Mouse (Mus musculus): ENCODE results near the gene Fam53b.

Fam53b gene

DNA sequence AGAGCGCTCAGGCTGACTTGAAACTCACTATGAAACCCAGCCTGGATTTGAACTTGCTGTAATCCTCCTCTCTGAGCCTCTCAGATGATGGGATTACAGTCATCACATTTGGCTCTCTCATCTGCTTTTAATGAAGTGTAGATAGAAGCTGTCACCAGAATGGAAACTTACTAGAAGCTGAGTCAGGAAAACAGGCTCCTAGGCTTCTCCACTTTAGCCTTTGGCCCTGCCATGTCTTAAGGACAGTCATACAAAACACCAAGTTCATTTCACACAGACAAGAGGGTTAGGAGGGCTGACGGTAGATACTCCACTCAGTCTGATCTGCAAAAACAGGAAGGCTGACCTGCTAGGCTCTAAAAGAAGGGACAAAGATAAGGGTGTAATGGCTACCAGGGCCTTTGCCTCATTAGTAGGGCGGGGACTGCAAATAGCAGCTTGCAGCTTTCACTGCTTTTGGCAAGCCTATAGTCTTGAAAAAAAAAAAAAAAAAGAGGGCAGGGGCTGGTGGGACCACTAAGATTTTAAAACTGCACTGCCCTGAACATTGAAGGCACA, 48.0 kb downstream of the Fam53b start:
- DNase-seq (ENCODE audit: low spot score) = no peak

DNA sequence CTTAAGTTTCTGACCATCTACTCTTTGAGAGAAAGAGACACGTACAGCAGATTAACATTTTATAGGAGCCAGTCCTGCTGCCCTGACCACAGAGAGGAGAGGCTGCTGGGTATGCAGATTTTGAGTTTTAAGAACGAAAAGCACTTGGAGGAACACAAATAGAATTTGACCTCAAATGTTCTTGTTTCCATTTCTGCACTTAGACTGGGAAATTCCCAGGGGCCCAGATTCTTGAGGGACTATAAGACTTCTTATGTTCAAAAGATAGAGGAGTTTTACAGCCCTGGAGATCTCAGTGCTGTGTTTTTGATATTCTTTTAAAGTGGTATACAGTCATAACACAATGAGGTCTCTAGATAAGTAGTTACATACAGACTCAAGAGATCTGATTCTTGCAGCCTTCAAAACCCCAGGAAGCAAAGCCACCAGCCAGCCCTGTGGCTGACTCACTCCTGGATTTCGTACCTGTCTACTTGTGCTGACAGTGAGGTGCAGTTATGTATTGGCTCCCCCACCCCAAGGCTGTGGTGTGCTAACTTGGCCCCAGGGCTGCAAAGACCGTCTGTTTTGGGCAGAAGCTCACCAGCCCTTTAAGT, 48.7 kb downstream of the Fam53b start:
- DNase-seq (ENCODE audit: low spot score) = no peak

DNA sequence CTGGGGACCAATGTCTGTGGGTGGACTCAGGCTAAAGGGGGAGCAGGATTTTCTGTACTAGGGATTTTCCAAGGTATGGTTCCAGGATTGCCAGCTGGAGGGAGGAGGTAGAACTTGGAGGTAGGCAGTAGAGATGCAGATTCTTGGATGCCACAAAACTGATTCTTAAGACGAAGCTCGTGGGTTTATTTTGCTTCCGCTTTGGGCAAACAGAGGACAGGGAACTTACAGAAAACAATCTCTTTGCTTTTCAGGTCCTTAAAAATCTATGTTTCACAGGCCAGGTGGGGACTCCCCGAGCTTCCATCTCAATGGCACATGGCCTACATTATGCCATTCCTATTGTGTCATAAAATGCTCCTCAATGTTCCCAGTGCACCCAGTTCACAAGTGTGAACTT, 49.4 kb downstream of the Fam53b start:
- no peak for DNase-seq (ENCODE audit: low spot score)

DNA sequence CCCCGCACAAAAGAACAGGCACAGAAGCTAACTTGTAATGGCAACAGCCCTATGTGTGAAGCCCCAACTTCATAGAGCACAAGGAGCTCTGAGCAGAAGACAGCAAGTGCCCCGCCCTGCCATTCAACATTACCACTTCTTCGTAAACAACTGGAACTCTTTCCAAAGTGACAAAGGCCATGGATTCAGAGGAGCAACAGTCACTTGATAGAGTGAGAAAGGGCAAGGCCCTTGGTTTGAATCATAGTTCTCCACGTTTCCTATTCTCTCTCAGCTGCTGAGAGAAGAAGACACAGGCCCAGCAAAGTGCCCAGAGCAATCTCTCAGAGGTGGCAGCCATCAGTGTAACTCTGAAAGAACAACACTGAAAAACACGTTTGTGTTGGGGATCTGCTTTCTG, 49.8 kb downstream of the Fam53b start:
- no peak for DNase-seq (ENCODE audit: low spot score)

DNA sequence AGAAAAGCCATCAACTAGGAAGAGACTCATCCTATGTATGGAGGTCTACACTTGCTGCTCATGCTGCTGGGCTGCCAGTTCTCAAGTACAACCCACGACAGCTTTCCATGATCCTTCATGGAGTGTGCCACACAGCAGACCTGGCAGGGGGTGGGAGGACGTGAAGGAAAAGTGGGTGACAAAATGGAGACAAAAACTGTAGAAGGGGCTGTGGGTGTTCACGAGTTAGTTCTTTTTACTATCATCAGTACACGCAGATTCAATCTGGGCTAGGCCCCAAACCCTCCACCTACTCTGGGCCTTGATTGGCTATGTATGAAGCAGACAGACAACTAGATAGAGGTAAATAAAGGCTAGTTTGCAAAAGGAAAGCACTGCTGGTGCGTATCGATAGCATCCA, 50.3 kb downstream of the Fam53b start:
- no peak for DNase-seq (ENCODE audit: low spot score)

DNA sequence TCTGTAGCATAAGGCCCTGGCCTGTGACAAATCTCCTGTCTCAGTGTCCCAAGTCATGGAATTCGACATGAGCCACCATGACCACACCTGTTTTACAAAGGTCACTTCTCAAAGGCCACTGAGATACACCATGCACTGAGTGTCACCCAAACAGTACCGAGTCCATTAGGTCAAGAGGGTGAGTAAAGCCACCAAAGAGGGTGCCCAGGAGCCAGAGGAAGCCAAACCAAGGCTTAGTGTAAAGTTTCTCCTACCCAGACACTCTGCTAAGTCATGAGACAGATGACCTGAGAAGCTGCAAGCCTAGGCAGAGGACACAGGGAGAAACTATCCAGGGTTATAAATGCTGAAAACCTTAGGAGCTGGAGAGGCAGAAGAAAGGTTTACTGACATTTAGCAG, 52.3 kb downstream of the Fam53b start:
- no peak for DNase-seq (ENCODE audit: low spot score)

DNA sequence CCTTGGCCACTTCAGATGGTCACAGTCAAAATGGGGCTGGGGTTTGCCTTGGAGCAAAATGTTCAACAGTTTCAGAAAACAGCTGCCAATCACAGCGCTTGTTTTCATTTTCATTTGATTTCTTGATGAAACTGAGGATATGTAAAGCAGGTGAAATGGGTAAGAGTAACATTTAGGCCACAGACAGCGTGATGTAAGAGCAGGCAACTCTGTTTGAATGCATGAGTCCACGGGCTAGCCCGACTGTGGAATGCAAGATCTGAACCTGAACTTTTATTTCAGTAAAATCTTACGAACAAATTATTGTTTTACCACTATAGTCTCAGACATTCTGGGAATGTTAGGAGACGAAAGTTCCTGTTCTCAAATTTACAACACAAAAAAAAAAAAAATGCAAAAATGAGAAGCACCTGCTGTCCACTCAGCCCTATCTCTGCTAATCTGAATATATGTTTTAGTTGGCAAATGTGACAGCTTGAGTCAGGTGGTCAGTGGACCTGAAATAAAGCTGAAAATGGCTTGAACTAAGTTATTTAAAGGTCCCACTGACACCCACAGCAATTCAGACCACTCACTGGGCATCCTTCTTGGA, 53.0 kb downstream of the Fam53b start:
- no peak for DNase-seq (ENCODE audit: low spot score)

DNA sequence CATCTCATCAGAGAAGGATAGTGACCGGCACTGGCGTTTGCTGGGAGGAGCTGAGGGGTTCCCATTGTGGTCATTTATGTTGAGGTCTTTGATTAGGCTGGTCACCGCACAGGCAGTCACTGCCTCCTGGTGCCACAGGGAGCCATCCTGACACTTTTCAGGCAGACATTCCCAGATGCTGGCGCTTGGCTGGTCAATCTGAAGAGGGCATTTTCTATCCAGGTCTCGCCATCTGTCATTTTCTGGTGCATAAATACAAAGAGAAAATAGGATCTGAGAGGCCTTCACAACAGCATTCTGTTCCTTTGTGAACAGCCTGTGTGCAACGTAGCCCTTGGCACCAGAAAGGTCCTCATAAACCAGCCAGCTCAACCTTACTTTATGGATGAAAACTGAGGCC, 53.8 kb downstream of the Fam53b start:
- no peak for DNase-seq (ENCODE audit: low spot score)

DNA sequence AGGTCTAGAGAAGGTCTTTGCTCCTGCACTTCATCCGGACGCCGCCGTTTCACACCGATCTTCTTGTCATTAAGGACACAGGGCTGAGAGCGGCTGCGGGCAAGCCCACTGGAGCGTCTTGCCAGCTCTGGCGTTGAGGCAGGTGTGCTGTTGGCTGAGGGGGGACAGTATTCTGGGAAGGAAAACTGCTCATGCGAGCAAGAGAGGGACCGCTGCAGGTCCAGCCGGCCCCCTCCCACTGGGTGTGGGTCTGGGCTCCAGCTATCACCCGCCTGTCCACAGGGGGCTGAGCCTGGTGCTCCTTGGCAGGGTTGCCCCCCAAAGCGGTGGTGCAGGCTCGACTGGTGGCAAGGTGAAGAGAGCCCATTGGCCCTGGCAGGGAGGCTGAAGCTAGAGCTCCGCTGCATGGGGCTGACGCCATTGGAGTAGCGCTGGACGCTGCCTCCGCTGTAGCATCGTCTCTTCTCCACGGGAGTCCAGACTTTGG, 54.2 kb downstream of the Fam53b start:
- no peak for DNase-seq (ENCODE audit: low spot score)

DNA sequence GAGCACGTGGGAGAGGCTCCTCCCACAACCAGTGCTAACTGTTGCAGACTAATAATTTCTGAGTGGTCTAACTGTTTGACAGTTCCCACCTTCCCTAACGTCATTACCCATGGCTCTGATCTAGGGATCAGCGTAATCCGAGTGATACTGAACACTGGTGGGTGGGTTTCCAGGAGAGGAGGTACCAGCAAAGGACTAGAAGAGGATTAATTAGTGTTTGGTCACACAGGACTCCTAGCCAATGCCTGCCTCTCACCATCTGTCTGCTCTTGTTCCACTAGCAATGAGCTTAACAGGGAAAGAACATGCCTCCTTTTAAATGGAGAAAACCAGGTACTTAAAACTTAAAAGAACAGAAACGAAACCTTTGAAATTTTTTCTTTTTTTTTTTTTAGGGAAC, 54.8 kb downstream of the Fam53b start:
- DNase-seq (ENCODE audit: low spot score) = no peak

DNA sequence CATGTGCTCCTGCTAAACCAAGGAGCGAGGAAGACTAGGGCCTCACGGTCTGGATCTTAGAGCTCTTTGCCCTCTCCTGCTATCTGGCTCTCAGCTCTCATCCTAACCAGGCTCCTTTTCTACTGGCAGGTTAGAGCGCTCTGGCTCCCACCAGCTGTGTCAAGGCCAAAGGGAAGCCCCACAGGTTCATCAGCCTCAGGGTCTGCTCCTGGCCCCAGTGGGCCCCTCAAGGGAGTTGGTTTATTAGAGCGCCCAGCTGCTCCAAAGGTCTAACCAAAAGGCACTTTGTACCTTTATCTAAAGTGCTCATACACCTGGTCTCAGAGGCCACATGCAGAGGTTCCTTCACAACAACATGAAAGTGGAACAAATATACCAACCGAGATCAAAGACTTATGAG, 57.4 kb downstream of the Fam53b start:
- DNase-seq (ENCODE audit: low spot score) = no peak

DNA sequence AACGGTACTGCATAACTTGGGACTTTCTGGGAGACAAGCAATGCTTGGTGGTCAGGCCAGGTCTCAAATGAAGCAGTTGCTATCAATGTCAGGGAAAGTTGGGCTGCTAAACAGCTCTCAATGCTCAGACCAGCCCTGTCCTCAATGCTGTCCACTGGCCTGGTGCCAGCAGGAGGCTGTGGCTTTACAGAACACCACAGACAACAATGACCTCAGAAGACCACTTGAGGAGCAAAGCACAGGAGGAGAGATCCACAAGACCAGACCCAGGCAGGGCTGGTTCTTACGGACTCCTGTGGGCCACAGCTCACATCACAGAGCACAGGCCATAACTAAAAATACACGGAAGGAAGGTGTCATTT, 59.3 kb downstream of the Fam53b start:
- no peak for DNase-seq (ENCODE audit: low spot score)

DNA sequence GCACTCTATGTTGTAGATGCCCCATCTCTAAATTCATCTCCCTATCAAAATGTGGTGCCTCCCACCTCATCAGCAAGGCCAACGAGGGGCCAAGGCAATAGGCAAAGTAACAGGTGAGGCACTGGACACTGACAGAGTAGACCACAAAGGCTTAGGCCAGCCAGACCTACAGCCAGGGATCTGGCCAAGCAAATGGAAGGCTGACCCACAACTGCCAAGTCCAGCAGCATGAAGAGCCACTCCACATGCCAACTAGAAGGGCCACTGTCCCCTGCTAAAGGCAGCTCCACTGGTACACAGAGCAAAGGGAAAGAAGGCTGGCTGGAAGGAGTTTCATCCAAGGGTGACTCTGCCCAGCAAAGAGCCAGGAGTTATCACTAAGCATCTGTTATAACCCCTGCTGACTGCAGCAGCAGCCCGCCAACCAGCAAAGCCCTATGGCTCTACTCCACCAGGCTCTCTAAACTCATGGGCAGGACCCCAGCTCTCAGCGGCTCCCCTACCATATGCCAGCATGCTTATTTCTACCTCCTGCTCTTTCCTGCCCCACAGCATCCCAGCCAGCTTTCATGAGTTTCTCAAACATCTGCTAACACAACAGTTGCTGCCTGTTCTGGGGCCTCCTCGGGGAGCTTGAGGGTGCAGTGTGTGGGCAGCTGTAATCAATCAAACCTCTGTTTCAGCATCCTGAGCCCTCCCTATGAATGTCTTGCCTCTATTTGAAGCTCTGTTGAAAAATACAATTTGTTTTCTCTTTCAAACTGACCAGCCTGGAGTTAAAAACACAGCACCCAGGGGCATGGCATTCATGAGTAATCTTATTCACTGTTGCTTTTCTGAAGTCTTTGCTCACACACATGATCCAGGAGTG, 59.9 kb downstream of the Fam53b start:
- DNase-seq (ENCODE audit: low spot score) = no peak

DNA sequence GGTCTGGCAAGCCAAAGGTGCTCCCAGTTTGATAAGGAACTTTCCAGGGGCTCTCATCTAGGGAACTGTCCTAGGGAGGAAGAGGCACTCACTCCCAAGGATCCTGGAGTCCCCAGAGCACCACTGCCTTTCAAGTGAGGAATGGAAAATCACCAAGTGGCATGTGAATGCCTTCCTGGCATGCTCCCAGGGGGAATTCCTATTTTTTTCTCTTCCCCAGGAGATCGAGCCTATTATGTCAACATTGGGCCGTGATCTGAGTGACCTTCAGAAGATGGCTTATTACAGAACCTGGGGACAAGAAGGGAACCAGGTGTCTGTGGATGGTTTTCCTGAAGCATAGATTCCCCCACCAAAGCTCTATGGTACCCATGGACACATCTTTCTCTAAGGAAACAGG, 62.0 kb downstream of the Fam53b start:
- no peak for DNase-seq (ENCODE audit: low spot score)

DNA sequence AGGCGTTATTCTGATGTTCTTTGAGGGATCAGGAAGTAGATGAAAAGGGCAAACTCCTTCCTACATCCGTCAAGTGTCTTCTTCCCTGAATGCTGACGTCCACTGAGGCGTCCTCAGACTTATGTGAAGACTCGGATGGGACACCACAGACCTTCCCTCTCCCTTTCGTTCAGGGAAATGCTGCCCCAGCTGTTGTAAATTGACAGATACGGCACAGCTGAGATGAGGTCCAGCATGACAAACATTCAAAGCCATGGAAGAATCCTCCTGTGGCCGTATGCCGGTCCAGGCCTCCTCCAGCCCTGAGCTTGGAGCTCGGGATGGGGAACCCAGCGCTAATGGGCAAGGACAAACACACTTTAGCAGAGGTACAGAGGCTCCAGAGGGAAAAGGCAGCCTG, 64.2 kb downstream of the Fam53b start:
- DNase-seq (ENCODE audit: low spot score) = no peak

DNA sequence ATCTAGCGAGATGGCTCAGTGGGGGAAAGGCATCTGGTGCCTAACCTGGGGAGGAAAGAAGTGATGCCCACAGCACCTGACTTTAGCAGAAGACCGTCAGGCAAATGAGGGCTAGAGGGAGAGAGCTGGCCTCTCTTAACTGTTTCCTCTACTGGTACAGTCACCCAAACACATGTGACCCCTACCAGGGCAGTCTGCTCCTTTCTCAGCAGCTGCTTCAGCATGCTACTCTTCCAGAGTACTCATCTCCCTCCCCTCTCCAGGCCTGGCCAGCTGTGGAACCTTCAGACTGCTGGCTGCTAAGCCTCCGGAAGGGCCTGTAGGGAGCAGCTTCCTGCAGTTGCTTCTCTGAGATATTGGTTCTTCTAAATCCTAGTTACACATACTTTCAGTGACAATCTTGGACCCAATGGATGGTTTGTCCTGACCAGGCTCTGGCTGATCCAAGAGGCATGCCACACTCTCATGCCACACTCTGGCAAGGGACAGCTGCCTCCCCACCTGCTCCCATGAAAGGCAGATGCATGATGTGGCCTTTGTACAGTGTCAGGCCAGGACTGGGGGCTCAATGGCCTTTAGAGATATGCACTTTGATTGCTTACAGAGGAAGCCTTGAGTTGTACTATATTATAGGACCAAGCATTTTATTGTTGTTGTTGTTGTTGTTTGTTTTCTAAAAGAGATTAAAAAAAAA, 65.5 kb downstream of the Fam53b start:
- DNase-seq (ENCODE audit: low spot score) = no peak

DNA sequence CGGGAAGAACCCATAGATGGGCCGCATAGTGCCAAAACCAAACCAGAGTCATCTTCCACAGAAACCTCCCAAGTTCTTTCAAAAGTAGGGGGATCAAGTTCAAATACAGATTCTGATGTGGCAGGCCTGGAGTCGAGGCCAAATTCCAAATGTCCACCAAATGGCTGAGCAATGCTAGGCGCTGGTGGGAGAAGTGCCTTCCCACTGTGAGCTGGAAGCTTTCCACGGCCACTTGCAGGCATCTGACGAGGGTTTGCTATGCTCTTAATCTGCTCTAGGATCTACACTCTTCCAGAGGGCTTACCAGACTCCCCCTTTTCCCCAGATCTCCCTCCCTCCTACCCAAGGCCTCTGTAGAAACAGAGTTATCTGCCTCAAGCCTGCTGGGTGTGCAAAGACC, 66.6 kb downstream of the Fam53b start:
- DNase-seq (ENCODE audit: low spot score) = no peak

DNA sequence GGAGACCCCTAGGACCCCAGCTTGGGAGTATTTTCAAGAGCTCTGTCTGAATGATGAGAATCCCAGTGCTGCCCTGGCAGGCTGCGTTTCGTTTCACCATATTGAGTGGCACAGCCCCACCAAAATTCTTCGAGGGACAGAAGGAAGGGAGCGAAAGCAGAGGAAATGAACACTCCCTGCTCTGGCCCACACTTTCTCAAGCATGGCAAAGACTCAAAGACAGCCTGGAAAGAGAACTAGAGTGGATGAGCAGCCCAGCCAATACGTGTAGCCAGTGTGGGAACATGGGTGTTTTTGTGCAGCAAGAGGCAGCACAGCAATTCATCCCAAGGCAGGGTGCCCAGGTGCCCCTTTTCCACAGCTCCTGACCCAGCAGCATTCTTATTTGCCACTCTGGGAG, 70.8 kb downstream of the Fam53b start:
- no peak for DNase-seq (ENCODE audit: low spot score)

DNA sequence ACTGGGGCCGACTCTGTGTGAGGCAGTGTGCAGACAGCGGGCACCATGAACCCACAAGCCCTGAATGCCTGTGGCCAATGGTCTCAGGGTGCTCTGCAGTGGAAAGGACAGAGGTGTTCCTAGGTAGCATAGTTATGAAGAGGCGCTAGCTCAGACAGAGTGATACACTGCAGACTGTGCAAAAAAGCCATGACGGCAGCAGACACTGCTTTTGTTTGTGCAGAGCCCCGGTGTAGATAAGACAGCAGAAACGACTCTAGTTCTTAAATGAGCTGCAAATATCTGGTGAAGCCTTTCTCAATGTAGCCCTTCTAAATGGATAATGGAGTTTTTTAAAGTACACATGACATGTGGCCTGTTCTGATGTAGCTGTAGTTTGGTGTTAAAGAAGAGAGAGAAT, 73.9 kb downstream of the Fam53b start:
- DNase-seq (ENCODE audit: low spot score) = no peak

DNA sequence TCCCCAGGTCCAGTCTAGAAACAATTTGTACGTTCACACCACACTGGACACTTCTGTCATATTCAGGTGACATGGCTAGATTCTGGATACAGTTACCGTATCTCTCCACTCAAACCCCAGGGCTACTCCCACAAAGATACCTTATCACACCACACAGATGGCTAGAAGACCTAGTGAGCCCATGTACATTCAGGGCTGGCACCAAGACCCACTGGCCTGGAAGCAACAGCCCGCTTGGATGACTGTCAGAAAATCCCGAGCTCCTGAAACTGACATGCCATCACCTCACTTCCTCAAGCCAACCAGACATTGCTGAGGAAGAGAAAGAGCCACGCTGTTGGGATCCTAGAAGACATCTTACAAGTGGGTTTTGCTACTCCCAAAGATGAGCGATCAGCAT, 74.8 kb downstream of the Fam53b start:
- DNase-seq (ENCODE audit: low spot score) = no peak

DNA sequence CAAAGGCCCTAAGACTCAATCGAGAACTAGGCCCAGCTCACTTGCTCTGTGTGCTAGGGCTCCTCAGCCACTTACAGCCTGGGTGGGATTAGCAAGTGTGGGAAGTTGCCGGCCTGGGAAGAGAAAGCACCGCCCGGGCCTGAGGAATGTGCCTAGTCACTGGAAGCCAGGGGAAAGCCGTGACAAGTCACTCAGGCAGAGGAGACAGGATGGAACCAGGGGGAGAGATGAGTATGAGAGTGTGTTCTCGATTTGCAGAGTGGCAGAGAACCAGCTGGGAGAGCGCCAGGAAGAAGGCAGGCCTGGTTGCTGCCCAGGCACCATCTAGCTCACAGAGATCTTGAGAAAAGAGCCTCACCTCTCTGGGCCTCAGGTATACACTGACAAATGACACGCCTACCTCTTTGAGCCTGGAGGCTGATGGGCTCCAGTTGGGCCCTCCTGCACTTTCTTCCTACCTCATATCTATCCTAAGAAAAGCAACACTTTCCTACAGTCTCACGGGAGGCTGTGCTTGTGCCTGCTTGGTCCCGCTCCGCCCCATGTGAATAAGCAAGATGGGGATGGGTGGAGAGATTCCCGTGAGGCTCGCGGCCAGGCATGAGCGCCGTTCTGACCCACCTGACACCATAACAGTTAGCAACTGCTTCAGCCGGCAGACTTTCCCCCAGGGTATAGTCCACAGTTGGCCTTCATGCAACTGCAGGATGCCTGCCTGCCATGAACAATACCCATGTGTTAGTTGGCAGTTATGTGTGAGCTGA, 77.4 kb downstream of the Fam53b start:
- DNase-seq (ENCODE audit: low spot score) = peak; percentile 30

DNA sequence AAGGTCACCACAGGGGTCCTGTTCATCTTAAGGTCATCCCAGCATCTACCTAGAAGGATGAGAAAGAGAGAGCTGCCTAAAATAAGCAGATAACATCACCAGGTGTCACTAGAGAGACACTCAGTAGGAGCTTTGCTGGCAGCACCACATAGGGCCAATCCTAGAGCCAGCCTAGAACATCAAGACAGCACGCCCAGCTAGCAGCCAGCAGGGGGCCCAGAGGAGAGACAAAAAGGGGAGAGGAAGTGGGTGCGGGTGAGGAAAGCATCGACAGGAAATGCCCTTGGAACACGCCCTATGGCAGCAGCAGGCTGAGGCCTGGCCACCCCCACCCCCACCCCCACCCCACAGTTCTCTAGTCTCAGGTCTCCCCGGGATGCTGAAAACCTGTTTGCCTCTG, 78.5 kb downstream of the Fam53b start:
- DNase-seq (ENCODE audit: low spot score) = no peak
